Mouse (Mus musculus) forebrain, postnatal 0 days (tissue): ENCODE results near the gene Il1a. TPM values are rescaled to one million over a fixed set of nuclear protein-coding genes. Genes with fewer than 3 reads are reported as not detected.
A peak's percentile ranks its signal among the peaks of the same experiment; 100 is the strongest.

Experiments
- ATAC-seq: fragments of 200-750 bp; cut with Nextera tagmentation; 2 replicates; pipeline ENCODE4 v1.8.0; 2017; ENCODE audit warnings: mild to moderate bottlenecking, moderate library complexity
- DNase-seq: peaks from one replicate; pipeline ENCODE4 v3.0.0-alpha.2; 2015
- H3K27ac ChIP-seq: fragments of 300-500 bp; sonication (generic); 2 replicates; pipeline ENCODE4 v1.5.1; 2014; ENCODE audit warnings: low read depth, mild to moderate bottlenecking, antibody characterized with exemption, low read length, moderate library complexity, mixed read lengths
- H3K27me3 ChIP-seq: fragments of 300-500 bp; sonication (generic); 2 replicates; pipeline ENCODE4 v1.6.1; 2014; ENCODE audit warnings: mild to moderate bottlenecking, low read length, mixed read lengths; ENCODE audit not compliant: insufficient read depth
- H3K36me3 ChIP-seq: fragments of 300-500 bp; sonication (generic); 2 replicates; pipeline ENCODE4 v1.6.1; 2014; ENCODE audit warnings: mild to moderate bottlenecking, moderate library complexity; ENCODE audit not compliant: insufficient read depth
- H3K4me1 ChIP-seq: fragments of 300-500 bp; sonication (generic); 2 replicates; pipeline ENCODE4 v1.6.1; 2014; ENCODE audit warnings: antibody characterized with exemption; ENCODE audit not compliant: insufficient read depth
- H3K4me2 ChIP-seq: fragments of 300-500 bp; sonication (generic); 2 replicates; pipeline ENCODE4 v1.6.1; 2014; ENCODE audit warnings: low read depth, mild to moderate bottlenecking, moderate library complexity
- H3K4me3 ChIP-seq: fragments of 300-500 bp; sonication (generic); 2 replicates; pipeline ENCODE4 v1.5.1; 2014; ENCODE audit warnings: low read depth, low read length, mixed read lengths
- H3K9ac ChIP-seq: fragments of 300-500 bp; sonication (generic); 2 replicates; pipeline ENCODE4 v1.6.1; 2014; ENCODE audit warnings: mild to moderate bottlenecking
- H3K9me3 ChIP-seq: fragments of 300-500 bp; sonication (generic); 2 replicates; pipeline ENCODE4 v1.6.1; 2016; ENCODE audit warnings: low read length
- CTCF ChIP-seq: sonication (generic); IDR thresholded peaks from 2 replicates; pipeline ENCODE4 v1.5.1; 2016; ENCODE audit warnings: antibody characterized with exemption, control low read depth, low read depth
- WGBS: fragments of 180-500 bp; shearing (Covaris S2); extraction: QIAGEN DNeasy Blood & Tissue Kit; methylation state at CpG from one replicate; pipeline ENCODE4 v1.1.7; 2014; 5-methylcytosine and 5-hydroxymethylcytosine counted together
- polyA plus RNA-seq: library from polyadenylated mRNA; unstranded; fragments of >200 nt; fragmentation: Nextera tagmentation; extraction: Ambion mirVana; gene quantifications from 2 replicates; pipeline ENCODE4 v1.2.1, GENCODE M21; 2015
- total RNA-seq: library from RNA; depleted of rRNA; stranded (reverse); fragments of >200 nt; gene quantifications from 2 replicates; pipeline ENCODE4 v1.2.3, GENCODE M21; 2014; rRNA removed

Il1a gene
- 0.10 TPM in 1 of 2 replicates, not detected in the other for total RNA-seq
- polyA plus RNA-seq = 0.34 and 0.38 TPM in 2 replicates

DNA sequence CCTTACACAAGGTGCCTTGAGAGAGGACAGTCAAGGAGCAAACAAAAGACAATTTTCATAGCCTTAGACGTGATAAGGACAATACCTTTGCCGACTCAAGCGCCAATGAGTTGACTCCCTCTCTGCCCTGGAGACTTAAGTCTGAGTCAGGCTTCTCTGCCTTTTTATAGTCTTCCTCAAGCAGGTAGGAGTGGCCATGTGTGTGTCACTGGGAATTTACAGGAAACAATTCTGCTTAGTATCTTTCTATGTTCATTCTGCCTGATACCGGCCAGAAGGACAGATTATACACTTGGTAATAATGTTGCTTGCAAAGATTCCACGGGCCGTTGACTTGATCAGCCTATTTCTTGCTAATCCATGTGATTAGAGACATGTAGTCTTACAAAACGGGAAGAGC lies at the start of gene Il1a:
Gene Il1a (minus strand): TSS at position 137 of the 400 bp plus-strand sequence.
- Histone ChIP-seq H3K4me3 (no peak within 1 kb of the TSS), H3K9me3 (no peaks in the 10 kb centered on the region), H3K36me3 (no peaks in the 10 kb centered on the region), H3K4me2 (no peak within 1 kb of the TSS), H3K27me3 (no peaks in the 10 kb centered on the region), H3K9ac (no peak within 1 kb of the TSS), H3K4me1 (no peaks in the 10 kb centered on the region), H3K27ac (no peak within 1 kb of the TSS)
- TF ChIP-seq CTCF = no peak
- ATAC-seq (no peak), DNase-seq (no peak)
- WGBS = 85% methylated on average over 7 of the region's 7 CpGs

DNA sequence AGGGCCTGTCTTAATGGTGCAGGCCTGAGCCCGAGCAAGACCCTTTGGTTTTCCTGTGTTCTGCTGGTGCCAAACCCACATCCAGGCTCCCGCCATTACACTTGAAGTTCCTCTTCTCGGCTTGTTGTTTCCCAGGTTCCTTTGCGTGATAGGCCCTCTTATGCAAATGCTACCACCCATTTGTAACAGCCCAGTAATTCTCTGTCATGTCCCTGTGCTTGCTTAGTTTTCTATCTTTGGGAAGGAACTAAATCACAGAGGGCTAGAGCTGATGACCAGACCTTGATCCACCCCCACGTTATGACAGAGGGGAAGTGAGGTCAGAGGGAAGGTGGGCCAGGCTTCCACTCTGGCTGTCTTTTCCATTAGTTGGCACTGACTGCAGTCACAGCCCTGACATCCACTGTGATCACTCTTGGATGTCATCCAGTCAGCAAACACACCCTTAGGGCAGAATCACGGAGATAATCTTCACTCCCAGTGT lies 28.4 kb upstream of the Il1a start:
- DNase-seq = no peak
- H3K9ac ChIP-seq = no peak overlapping the region
- no peak overlapping the region for H3K4me3 ChIP-seq
- H3K4me2 ChIP-seq = no peak overlapping the region
- no peak for TF ChIP-seq CTCF
- 74% methylated on average over 6 of the region's 6 CpGs for WGBS
- H3K9me3 ChIP-seq = no peaks in the 10 kb centered on the region
- ATAC-seq = no peak
- H3K4me1 ChIP-seq = no peaks in the 10 kb centered on the region
- no peak overlapping the region for H3K27ac ChIP-seq
- no peaks in the 10 kb centered on the region for H3K27me3 ChIP-seq
- H3K36me3 ChIP-seq = no peaks in the 10 kb centered on the region

DNA sequence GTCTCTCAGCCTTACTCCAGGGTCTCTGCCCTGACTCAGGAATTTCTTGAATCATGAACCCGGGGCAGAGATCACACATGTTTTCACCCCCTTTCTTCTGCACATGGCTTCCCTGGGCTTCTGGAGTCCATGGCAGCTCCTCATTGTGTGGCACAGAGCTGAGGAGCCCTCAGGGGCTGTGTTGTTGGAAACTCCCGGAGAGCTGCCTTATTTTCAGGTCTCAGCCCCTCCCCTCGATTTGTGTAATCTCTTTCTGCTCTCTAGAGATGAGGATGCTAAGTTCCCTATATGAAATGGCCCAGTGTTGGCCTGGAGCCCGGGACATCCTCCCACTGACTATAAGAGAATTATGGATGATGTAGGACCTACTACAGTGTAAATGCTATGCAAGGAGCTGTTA lies 23.7 kb upstream of the Il1a start:
- DNase-seq (no peak), ATAC-seq (no peak)
- H3K9me3 ChIP-seq = no peaks in the 10 kb centered on the region
- no peak overlapping the region for H3K9ac ChIP-seq
- H3K4me2 ChIP-seq = no peak overlapping the region
- no peaks in the 10 kb centered on the region for H3K4me1 ChIP-seq
- H3K4me3 ChIP-seq = no peak overlapping the region
- no peak overlapping the region for H3K27ac ChIP-seq
- H3K27me3 ChIP-seq = no peaks in the 10 kb centered on the region
- TF ChIP-seq CTCF = no peak
- 41% methylated on average over 4 of the region's 4 CpGs for WGBS
- no peaks in the 10 kb centered on the region for H3K36me3 ChIP-seq

DNA sequence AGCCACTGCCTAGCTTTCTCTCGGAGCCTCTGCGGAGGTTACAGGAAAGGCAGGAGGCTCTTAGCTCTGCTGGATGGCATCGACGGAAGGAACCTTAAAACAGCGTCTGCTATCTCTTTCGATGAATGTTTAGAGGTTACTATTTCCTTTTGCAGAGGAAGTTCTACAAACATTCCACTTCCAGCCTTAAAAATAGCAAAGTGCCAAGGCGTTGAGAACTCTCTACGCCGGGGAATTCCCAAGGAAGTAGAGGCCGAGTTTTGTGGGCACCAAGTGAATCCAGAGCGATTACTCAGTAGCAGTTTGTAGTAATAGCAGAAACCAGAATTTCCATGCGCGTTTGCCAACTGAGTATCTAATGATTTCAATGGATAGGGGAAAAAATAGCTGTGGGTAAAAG lies 20.8 kb upstream of the Il1a start:
- H3K4me3 ChIP-seq = no peak overlapping the region
- ATAC-seq (no peak), DNase-seq (no peak)
- H3K27ac ChIP-seq = no peak overlapping the region
- H3K27me3 ChIP-seq = no peaks in the 10 kb centered on the region
- no peak overlapping the region for H3K4me2 ChIP-seq
- 90% methylated on average over 13 of the region's 13 CpGs for WGBS
- H3K36me3 ChIP-seq = no peaks in the 10 kb centered on the region
- TF ChIP-seq CTCF = no peak
- H3K4me1 ChIP-seq = no peaks in the 10 kb centered on the region
- H3K9me3 ChIP-seq = no peaks in the 10 kb centered on the region
- no peak overlapping the region for H3K9ac ChIP-seq

DNA sequence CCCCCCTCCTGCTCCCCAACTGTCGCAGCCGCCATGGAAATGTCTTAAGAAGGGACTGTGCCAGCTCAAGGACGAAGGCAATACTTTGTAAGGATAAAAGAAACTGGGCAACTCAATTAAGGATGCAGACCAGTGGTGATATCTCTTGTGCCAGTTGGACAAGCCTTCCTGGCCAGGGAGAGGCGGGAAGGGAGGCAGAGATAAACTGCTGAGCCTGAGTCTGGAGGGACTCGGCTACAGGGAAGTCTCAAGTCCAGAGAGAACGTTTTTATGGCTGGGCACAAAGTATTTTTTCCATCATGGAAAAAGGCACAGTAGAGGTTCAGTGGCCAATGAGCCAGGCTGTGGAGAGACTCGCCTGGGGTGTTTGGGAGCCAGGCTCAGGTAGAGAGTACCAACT lies 20.3 kb upstream of the Il1a start:
- TF ChIP-seq CTCF = no peak
- no peaks in the 10 kb centered on the region for H3K36me3 ChIP-seq
- H3K4me3 ChIP-seq = no peak overlapping the region
- no peak overlapping the region for H3K27ac ChIP-seq
- no peaks in the 10 kb centered on the region for H3K9me3 ChIP-seq
- H3K27me3 ChIP-seq = no peaks in the 10 kb centered on the region
- H3K9ac ChIP-seq = no peak overlapping the region
- ATAC-seq = no peak
- no peak overlapping the region for H3K4me2 ChIP-seq
- no peak for DNase-seq
- H3K4me1 ChIP-seq = no peaks in the 10 kb centered on the region
- WGBS = 64% methylated on average over 7 of the region's 7 CpGs

DNA sequence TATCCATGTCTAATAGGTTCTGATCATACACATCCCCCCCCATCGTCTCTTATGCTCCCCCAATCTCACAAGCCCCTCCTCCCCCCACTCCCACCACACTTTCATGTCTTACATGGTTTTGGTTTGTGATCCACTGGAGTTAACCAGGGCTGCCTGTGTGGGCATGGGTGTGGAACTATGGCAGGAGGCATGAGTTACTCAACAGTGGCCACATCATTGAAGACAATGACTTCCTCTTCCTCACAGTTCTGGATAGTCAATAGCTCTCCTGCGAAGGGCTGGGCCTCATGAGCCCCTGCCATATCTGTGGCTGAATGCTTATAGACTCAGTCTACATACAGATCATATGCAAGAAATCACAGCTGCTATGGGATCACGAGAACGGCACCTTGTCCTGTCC lies 18.5 kb upstream of the Il1a start:
- Histone ChIP-seq H3K4me3 (no peak overlapping the region), H3K36me3 (no peaks in the 10 kb centered on the region), H3K4me1 (no peaks in the 10 kb centered on the region), H3K9ac (no peak overlapping the region), H3K27ac (no peak overlapping the region), H3K27me3 (no peaks in the 10 kb centered on the region), H3K9me3 (no peaks in the 10 kb centered on the region), H3K4me2 (no peak overlapping the region)
- TF ChIP-seq CTCF = no peak
- DNase-seq (no peak), ATAC-seq (no peak)
- WGBS = 76% methylated on average over 4 of the region's 4 CpGs

DNA sequence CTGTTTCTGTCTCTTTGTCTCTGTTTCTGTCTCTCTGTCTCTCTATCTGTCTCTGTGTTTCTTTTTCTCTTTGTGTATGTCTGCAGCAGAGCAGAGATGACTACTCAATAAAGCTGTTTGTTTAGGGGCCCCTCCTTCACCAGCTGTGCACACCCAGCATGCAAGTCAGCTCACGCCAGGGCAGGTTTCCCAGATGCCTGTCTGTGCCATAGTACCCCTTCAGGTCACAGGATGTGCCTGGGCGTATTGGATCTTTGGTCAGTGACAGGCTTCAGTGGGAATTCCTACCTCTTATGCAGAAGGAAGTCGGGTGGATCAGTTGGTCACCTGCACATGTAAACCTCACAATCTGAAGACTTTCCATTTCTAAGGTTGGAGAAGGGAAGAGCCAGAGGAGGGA lies 14.4 kb upstream of the Il1a start:
- H3K4me3 ChIP-seq = no peak overlapping the region
- no peak overlapping the region for H3K27ac ChIP-seq
- no peak overlapping the region for H3K4me2 ChIP-seq
- no peak overlapping the region for H3K9ac ChIP-seq
- 90% methylated on average over 3 of the region's 3 CpGs for WGBS
- no peak for DNase-seq
- no peaks in the 10 kb centered on the region for H3K4me1 ChIP-seq
- H3K9me3 ChIP-seq = no peaks in the 10 kb centered on the region
- no peak for TF ChIP-seq CTCF
- no peaks in the 10 kb centered on the region for H3K27me3 ChIP-seq
- H3K36me3 ChIP-seq = no peaks in the 10 kb centered on the region
- ATAC-seq = no peak

DNA sequence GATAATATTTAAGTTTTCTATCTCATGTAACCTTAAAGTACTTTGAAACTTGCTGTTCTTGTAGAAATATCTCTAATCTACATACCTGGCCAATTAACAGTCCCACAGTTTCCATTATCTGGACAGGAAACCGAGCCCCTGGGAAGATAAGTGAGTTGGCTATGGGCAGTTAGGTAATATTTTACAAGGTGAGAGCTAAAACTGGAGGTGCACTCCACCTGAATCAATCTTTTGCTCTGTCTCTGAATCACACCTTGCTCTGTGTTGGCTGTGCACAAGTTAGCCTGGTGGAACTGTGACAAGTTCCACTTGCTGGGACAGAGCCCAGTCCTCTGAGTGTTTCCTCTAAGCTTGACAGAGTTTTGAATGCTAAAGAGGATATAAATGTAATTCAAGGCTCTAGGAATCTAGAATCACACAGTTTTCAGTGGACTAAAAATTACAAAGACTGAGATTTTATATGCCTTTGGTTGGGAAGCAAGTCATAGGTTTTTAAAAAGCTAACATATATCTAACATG lies 12.4 kb upstream of the Il1a start:
- no peak for TF ChIP-seq CTCF
- DNase-seq = peak; percentile 6
- H3K27ac ChIP-seq = no peak overlapping the region
- H3K9me3 ChIP-seq = no peaks in the 10 kb centered on the region
- ATAC-seq = no peak
- H3K27me3 ChIP-seq = no peaks in the 10 kb centered on the region
- H3K9ac ChIP-seq = no peak overlapping the region
- 59% methylated on average over 1 of the region's 1 CpGs for WGBS
- no peaks in the 10 kb centered on the region for H3K4me1 ChIP-seq
- H3K36me3 ChIP-seq = no peaks in the 10 kb centered on the region
- no peak overlapping the region for H3K4me2 ChIP-seq
- no peak overlapping the region for H3K4me3 ChIP-seq
